Mouse (Mus musculus) olfactory bulb, adult 2 months (tissue): ENCODE measurements around the gene Nadk.

ENCODE experiments used
- CTCF ChIP-seq: fragments of 200-500 bp; IDR thresholded peaks from 2 replicates; pipeline ENCODE4 v1.5.1; 2012; ENCODE audit warnings: low read depth, mild to moderate bottlenecking, low read length, moderate library complexity; ENCODE audit not compliant: insufficient read depth
- POLR2A ChIP-seq: fragments of 200-500 bp; IDR thresholded peaks from 2 replicates; pipeline ENCODE4 v1.6.1; 2012; ENCODE audit warnings: mild to moderate bottlenecking, low read depth, low read length, moderate library complexity; ENCODE audit not compliant: insufficient read depth

GRCm38 (mm10) chr4:155568632-155569370 is 6.6 kb downstream of the Nadk start:
- no peak for TF ChIP-seq POLR2A
- no peak for TF ChIP-seq CTCF
